Mouse (Mus musculus): ENCODE results near the gene Klrg2. TPM values are rescaled to one million over a fixed set of nuclear protein-coding genes. Genes with fewer than 3 reads are reported as not detected.
"Not testable (repeated sequence)": the region's sequence is repeated elsewhere in the genome, so short reads cannot be mapped to it uniquely, and the experiment has no call there.

Gene Klrg2
- 1 to 10 TPM in 2 of 4 experiments, under 1 TPM in 2; 0.64 to 2.1 (median 1.00) TPM for total RNA-seq (2022)

DNA sequence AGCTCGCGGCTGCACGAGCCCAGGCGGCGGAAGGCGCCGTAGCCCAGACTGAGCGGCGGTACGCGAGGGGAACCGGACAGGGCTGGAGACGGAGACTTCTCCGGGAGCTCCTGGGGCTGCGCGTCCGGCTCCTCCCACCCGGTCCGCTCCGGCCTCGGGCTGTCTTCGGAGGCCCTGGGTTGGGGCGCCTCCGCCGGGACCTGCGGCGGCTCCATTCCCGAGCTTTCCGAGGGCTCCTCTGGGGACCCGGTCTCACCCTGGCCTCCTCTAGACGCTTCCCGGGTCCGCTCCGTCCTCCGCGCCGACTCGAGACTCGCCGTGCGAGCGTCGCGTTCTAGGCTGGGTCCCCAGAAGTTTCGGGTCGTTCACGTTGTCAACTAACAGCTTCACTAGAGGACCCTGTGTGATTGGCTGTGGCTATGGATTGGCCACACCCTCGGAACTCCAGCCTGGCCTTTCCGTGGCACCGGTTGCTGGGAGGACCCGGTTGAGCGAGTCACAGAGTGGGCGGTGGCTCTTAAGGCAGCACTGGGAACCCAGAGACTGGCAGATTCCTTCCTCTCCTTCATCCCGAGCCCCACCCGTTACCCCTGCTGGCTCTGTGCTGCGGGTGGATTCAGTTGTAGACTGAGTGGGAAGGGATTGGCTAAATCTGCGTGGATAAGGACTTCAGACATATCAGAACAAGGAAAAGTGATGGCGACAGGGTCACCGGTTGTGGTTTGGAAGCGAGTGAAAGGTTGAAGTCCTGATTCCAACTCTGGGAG lies at the start of gene Klrg2:
Klrg2 (minus strand) TSS at position 391 of the 767 bp plus-strand sequence.
- DNase-seq (ENCODE audit: low spot score in 2 of 2), result no peak

DNA sequence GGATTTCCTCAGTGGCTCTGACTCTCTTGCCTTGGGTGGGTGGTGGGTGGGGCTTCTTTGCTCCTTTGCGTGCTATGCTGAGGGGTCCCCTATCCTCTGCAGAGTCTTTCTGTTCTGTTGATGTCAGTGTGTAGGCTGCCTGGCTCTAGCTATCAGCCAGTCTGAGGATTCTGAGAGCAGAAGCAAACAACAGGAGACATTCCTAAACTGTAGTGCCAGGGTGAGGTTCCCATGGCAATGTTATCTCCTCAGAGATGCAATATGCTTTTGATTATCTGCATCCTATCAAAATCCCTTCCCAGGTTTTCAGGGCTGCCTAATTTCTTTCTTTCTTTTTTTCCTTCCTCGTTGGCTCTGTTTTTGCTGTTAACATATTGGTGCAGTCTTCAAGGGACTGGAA lies 45.5 kb upstream of the Klrg2 start:
- no peak for DNase-seq (ENCODE audit: low spot score in 2 of 2)

DNA sequence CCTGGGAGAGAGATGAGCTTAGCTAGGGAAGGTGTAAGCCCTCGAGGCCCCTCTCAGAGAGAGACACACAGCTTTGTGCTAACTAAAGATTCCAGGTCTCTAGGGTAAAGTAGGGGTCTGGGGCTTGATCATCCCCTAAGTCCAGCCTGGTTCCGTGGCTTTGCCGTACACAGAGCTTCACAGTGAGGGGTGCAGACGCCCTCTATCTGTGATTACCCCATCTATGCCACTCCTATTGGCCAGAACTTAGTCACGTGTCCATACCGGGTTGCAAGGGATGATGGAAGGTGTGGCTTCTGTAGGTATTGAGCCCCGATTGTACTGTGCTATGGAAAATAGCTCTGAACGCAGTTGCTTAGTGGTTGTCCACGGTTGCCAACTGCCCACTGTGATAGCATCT lies 40.6 kb upstream of the Klrg2 start:
- DNase-seq (ENCODE audit: low spot score in 2 of 2), result no peak

DNA sequence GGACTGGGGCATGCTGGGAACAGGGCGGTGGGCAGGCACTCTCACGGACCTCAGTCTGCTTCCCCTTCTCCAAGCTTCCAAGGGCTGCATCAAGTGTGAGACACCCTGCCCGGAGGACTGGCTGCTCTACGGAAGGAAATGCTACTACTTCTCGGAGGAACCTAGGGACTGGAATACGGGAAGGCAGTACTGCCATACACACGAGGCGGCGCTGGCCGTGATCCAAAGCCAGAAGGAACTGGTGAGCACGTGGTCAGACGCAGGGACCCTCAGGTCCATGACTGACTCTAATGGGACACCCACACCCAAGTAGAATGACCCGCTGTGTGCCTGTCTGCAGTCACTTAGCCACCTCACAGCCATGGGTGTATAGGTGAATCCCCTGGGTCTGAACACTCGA lies 39.7 kb upstream of the Klrg2 start:
- no peak for DNase-seq (ENCODE audit: low spot score in 2 of 2)

DNA sequence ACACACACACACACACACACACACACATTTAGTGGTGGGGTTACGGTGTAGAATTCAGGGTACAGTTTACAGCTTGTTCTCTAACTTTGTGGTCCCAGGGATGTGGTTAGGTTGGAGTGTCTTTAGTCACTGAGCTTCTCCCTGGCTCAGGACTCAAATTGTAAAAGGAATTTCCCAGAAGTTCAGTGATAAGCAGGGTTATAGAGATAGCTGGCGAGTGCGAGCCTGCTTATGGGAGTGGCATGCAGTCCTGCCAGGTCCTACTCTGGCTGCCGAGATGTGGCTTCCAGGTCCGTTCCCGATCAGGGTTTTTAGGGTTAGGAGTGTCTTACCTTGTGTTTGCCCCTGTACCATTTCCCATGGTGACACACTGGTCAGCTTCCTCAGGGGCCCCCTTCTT lies 39.2 kb upstream of the Klrg2 start:
- DNase-seq (ENCODE audit: low spot score in 2 of 2), result no peak

DNA sequence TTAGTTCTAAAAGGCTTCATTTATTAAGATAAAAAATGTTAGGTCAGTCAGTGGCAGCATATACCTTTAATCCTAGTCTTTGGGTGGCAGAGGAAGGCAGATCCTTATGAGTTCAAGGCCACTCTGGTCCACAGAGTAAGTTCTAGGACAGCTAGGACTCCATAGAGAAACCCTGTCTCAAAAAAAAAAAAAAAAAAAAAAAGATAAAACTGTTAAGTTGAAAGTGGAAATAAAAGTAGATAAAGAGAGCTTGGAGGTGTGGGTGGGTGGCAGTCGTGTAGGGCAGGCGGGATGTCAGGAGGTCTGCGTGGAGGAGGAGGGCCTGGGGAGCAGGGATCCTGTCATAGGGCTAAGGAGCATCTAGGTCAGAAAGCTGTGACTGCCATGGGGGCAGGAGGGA lies 35.0 kb upstream of the Klrg2 start:
- no peak for DNase-seq (ENCODE audit: low spot score in 2 of 2)

DNA sequence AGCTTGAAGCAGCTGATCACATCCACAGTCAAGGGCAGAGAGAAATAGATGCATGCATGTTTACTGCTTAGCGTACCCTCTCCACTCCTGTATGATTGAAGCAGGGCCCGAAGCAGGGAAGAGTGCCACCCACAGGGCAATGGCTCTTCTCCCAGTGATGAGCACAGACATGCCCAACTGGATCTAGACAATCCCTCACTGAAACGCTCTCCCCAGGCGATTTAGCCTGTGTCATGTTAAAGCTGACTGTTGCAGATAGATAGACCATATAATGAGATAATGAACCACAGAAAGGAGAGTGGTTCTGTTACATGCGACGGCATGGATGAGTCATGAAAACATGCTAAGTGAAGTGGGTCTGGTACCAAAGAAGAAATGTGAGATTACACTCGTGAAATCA lies 34.2 kb upstream of the Klrg2 start:
- DNase-seq (ENCODE audit: low spot score in 2 of 2), result no peak

DNA sequence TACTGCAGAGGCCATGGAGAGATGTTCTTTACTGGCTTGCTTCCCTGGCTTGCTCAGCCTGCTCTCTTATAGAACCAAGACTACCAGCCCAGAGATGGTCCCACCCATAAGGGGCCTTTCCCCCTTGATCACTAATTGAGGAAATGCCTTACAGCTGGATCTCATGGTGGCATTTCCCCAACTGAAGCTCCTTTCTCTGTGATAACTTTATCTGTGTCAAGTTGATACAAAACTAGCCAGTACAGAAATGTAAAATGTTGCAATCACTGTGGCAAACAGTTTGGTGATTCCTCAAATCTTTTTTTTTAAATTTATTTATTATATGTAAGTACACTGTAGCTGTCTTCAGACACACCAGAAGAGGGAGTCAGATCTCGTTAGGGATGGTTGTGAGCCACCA lies 33.4 kb upstream of the Klrg2 start:
- not testable (repeated sequence) for DNase-seq (ENCODE audit: low spot score in 2 of 2)

DNA sequence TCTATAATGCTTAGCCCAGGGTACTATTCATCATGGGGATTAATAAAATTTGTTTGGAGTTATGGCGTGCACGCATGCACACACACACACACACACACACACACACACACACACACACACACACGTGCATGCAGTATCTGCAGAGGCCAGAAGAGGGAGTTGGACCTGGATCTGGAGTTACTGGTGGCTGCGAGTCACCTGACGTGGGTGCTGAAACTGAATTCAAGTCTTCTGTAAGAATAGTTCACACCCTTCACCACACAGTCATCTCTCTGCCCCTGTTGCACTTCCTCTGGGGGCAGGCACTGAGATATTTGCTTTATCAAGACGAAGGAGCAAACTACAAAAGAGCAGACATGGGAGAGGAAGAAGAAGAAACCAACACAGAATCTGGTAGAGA lies 32.5 kb upstream of the Klrg2 start:
- no peak for DNase-seq (ENCODE audit: low spot score in 2 of 2)

DNA sequence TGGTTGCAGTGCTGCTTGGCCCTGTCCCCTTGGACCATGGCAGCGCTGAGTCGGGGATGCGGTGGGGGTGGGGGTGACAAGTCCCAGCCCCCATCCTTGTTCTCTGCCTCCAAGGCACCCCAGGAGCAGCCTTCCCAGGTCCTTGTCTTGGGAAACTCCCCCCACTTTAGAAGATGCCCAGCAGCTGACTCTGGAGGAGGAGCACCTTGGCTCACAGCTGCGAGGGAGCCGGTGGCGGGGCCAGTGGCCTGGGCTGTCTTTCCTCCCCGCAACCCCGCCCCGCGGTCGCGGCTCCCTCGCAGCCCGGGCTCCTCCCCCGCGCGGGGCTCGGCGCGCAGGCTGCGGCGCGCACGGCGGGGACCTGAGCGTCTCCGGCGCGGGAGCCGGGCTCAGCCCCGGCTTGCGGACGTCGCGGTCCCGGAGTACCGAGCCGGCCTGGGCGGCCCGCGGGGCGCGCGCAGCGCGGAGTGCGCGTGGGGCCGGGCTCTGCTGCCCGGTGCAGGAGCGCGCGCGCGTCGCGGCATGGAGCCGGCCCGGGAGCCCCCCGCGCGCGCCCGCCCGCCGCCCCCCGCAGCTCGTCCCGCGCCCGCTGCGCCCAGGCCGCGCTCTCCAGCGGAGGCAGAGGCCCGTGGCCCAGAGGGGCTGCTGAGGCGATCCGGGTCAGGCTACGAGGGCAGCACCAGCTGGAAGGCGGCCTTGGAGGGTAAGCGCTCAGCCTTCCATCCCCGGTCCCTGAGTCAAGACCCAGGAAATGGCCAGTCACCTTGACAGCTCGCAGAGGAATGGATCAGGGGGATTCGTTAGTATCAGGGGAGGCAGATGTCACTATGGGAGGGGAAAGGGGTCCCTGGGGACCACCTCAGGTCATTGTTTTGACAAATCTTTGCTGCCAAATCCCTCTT lies 25.9 kb upstream of the Klrg2 start, which contains the start of gene Clec2l:
Clec2l (plus strand) TSS at position 356 of the 902 bp plus-strand sequence.
- DNase-seq (ENCODE audit: low spot score in 2 of 2), result peak in 1 of 2 experiments; percentile 29

DNA sequence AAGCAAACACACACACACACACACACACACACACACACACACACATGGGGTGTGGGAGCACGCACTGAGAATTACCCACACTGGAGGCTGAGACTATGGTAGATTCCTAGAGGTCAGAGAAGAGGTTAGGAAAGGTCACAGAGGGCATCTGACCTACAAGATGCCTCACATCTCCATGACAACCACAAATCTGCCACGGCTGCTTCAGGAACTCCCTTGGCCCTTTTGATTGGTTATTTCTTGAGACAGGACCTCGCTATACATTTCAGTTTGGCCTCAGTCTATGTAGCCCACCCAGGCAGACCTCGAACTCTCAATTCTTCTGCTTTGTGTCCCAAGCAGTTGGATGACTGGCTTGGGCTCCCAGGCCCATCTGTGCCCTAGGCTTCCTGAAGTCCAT lies 24.6 kb upstream of the Klrg2 start:
- no peak for DNase-seq (ENCODE audit: low spot score in 2 of 2)

DNA sequence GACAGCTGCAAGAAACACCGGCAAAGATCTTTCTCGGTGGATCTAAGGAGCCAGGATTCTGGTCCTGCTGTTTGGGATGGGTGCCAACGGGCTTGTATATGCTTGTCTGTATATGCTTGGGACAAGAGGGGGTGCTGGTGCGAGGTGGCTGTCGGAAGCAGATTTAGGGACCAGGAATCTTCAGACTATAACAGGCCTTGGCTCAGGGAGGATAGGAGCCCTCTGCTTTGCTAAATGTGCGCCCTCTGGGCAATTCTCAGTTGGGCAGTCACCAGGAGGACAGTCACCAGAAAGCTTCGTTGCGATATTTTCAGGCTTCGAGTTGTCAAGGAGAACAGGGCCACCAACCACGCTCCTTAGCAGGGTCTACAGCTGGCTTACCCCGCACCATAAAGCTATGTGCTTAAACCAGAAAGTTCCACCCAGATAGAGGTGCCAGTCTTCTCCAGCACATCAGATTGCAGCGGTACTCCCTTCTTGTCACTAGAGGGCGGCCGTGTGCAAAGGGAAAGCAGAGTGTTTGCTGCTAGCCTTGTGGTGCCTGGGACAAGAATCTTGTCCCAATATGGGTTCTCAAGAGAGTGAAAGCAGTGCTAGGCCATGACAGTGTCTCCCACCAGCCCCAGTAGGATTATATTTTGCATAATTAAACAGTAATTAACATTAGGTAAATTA lies 13.4 kb upstream of the Klrg2 start:
- peak; percentile 54 to 69 for DNase-seq (ENCODE audit: low spot score in 2 of 2)

DNA sequence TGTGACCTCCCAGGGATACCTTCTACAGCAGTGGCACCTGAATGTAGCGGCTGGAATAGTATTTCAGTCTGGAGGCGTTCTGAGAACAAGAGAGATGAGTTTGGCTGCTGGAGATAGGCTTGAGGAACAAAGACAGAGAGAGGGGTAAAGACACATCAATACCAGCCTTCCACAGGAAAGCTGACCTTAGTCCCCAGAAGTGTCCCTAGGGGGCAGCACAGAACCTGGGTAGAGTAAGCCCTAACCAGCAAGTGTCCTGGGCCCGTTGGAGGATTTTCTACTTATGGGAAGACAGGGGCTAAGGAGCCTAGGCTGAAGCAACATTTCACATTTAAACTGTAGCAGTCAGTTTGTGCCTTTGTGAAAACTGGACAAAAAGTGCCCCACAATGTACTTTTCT lies 12.5 kb upstream of the Klrg2 start:
- no peak for DNase-seq (ENCODE audit: low spot score in 2 of 2)

DNA sequence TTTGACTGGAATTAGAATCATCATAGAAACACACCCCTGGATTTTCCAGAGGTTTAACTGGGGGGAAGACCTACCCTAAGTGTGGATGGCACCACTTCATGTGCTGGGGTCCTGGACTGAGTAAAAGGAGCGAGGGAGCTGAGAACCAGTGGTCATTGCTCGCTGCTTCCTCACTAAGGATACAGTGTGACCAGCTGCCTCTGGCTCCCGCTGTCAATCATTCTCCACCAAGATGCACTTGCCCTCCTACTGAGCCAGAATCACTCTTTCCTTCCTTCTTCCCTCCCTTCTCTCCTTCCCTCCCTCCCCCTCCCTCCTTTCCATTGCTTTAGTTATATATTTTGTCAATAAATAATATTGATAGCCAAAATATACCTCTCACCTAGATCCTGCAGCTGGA lies 6.0 kb upstream of the Klrg2 start:
- DNase-seq (ENCODE audit: low spot score in 2 of 2), result no peak

DNA sequence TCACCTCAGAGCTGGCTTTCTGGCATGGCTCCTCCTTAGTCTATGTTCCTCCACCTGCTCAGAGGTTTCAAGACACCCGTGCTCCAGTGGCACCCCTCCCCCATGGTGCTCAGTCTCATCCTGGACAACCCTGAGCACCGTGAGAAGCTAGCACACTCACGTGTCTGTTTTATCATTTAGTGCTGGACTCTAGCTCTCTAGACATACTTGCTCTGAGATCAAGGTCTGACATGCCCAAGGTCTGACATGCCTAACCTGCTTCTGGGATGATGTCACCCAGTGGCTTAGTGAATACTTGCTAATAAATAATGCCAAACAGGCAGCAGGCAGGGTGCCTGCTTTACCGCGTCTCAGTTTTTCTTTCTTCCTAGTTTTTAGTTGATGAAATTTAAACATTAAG lies 5.6 kb upstream of the Klrg2 start:
- no peak for DNase-seq (ENCODE audit: low spot score in 2 of 2)

DNA sequence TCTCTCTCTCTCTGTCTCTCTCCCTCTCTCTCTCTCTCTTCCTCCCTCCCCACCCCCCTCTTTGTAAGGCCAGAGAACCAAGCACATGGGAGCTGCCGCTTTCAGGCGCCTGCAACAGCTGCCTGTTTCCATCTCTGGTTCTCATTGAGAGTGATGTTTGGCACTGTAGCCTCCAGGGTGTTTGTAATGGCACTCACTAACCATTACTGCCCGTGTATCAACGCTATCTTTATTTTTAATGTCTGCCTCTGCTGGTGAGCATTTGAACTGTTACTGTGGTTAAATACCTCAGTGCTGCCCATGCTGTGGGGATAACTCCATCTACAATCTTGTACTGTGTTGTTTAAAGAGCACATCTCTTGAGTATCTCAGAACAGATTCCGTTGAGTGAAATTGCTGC lies 4.6 kb upstream of the Klrg2 start:
- no peak for DNase-seq (ENCODE audit: low spot score in 2 of 2)

DNA sequence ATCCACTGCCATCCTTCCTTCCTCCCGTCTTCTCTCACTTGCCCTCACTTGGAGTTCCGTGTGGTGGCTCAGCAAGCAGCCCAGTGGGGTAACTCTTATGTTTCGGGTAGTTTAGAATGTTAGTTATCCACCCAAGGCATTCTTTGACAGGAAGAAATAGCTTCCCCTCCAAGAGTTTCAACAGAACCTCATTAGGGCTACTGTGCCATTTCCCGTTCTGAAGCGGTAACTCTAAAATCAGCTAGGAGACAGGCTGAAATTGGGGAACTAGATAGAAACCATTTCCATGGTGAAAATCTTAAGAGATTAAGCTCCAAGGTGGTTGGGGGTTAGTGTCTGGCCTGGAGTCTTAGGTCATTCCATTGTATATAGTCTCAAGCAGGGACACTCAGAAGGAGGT lies 4.2 kb upstream of the Klrg2 start:
- DNase-seq (ENCODE audit: low spot score in 2 of 2), result no peak

DNA sequence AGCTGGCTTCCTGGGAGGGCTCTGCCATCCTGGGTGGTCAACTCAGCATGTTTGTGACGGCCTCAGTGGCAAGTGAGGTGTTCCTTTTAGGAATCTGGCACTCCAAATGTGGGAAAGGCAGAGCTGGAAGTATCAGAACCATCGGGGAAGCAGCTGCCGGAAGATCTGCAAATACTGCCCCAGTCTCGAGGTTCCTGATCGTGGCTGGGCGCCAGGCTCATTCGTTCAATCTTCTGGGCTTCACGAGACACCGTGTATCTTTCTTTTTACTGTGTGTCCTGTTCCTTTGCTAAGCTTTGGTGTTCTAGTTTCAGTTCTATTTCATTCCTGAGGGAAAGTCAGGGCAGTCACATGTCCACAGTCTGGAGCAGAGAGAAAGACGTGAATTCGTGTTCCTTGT lies 3.4 kb upstream of the Klrg2 start:
- DNase-seq (ENCODE audit: low spot score in 2 of 2), result no peak

DNA sequence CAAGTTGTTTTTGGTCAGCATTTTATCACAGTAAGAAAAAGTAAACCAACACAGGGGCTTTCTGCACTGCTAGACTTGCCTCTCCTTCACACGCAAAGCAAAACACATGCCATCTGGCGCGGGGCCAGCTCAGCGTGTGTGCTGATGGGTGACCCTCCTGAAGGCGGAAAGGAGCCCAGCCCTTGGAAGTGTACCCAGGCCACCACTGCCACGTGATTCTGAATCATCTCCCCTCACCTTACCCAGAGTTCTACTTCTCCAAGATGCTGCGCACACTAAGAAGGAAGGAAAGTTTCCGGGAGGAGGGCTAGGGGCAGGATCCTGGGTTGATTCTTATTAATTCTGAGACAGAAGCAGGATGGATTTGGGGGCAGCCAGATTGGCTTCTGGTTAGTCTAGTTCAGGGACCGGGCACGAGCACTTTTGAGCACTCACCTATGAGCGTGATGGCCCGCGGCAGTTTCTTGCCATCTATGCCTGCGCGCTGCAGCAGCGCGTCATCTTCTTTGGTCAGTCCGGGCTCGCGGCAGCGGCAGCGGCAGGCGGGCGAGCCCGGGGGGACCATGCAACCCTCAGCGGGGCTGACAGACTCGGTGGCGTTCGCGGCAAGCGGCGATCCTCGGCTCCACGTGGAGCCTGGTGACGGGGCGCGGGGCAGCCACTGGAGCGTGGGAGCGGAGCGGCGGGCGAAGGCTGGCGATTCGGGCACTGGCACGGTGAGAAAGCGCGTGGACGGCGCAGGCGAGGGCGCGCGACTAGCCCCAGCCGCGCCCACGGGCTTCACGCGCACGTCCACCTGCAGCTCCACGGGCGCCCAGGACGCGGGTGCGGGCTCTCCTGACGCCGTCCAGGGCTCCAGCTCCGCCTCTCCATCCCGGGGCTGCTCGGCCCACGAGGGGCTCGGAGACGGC lies 846 bp downstream of the Klrg2 start:
- no peak for DNase-seq (ENCODE audit: low spot score in 2 of 2)

DNA sequence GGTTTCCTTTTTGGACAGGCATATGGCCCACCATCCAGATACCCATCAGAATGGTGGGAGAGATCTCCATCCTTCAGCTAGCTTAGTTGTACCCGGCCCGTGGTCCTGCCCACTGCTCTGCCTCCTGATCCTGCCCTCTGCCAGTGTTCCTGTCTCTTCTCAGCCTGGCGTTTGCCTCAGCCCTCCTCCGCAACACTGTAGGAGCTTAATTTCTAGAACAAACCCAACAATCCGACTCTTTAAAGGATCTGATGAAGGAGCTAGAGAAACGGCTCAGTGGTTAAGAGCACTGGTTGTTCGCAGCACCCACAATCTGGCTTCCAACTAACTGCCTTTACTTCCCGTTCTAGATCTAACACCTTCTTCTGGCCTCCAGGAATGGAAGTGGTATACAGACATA lies 2.6 kb downstream of the Klrg2 start:
- no peak for DNase-seq (ENCODE audit: low spot score in 2 of 2)

DNA sequence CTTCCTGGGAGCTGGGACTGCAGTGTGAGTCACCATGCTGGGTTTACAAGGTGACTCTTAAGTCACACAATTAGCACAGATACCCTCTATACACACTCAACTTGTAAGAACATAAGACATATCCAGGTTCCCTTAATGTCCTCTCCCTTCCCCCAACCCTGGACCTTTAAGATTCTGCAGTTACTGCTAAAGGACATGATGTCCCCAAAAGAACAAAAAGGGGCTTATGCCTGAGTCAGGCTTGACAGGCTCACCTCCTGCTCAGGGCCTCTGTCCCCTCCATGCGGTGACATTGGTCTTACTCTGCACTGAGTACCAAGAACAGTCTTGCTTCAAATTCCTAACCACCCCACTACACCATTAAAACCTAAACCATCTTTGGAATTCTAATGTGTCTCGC lies 4.2 kb downstream of the Klrg2 start:
- no peak for DNase-seq (ENCODE audit: low spot score in 2 of 2)

Data from layer of hippocampus, adult 8-10 months (tissue).